Mouse (Mus musculus) liver, embryonic 15.5 days (tissue): ENCODE data around the gene Helb. TPM values are rescaled to one million over a fixed set of nuclear protein-coding genes. Genes with fewer than 3 reads are reported as not detected.

Experiments
- ATAC-seq: fragments of 200-750 bp; cut with Nextera tagmentation; 2 replicates; pipeline ENCODE4 v1.8.0; 2017; ENCODE audit warnings: moderate number of reproducible peaks, mild to moderate bottlenecking, moderate library complexity; ENCODE audit not compliant: insufficient read depth
- H3K27ac ChIP-seq: fragments of 300-500 bp; sonication (generic); replicated peaks from 2 replicates; pipeline ENCODE4 v1.5.1; 2015; ENCODE audit warnings: mild to moderate bottlenecking, inconsistent platforms
- H3K27me3 ChIP-seq: fragments of 300-500 bp; sonication (generic); 2 replicates; pipeline ENCODE4 v1.6.1; 2015; ENCODE audit warnings: mild to moderate bottlenecking, inconsistent platforms
- H3K36me3 ChIP-seq: fragments of 300-500 bp; sonication (generic); replicated peaks from 2 replicates; pipeline ENCODE4 v1.6.1; 2015; ENCODE audit warnings: moderate library complexity, mild to moderate bottlenecking, inconsistent platforms
- H3K4me1 ChIP-seq: fragments of 300-500 bp; sonication (generic); replicated peaks from 2 replicates; pipeline ENCODE4 v1.6.1; 2015; ENCODE audit warnings: inconsistent platforms
- H3K4me2 ChIP-seq: fragments of 300-500 bp; sonication (generic); 2 replicates; pipeline ENCODE4 v1.6.1; 2015; ENCODE audit warnings: moderate library complexity, mild to moderate bottlenecking, inconsistent platforms
- H3K4me3 ChIP-seq: fragments of 300-500 bp; sonication (generic); replicated peaks from 2 replicates; pipeline ENCODE4 v1.5.1; 2015; ENCODE audit warnings: mild to moderate bottlenecking, inconsistent platforms
- H3K9ac ChIP-seq: fragments of 300-500 bp; sonication (generic); 2 replicates; pipeline ENCODE4 v1.6.1; 2015; ENCODE audit warnings: moderate library complexity, mild to moderate bottlenecking, inconsistent platforms
- H3K9me3 ChIP-seq: fragments of 300-500 bp; sonication (generic); replicated peaks from 2 replicates; pipeline ENCODE4 v1.6.1; 2016; ENCODE audit warnings: inconsistent platforms
- WGBS: fragments of 180-500 bp; shearing (Covaris S2); methylation state at CpG from one replicate; pipeline ENCODE4 v1.1.7; 2015; ENCODE audit warnings: mixed read lengths; ENCODE audit not compliant: insufficient replicate concordance; 5-methylcytosine and 5-hydroxymethylcytosine counted together
- polyA plus RNA-seq: library from polyadenylated mRNA; unstranded; fragments of >200 nt; fragmentation: Nextera tagmentation; extraction: Ambion mirVana; gene quantifications from 2 replicates; pipeline ENCODE4 v1.2.1, GENCODE M21; 2015

Helb gene
- polyA plus RNA-seq, 1 experiment from 2014 or later, result 7.4 TPM

DNA sequence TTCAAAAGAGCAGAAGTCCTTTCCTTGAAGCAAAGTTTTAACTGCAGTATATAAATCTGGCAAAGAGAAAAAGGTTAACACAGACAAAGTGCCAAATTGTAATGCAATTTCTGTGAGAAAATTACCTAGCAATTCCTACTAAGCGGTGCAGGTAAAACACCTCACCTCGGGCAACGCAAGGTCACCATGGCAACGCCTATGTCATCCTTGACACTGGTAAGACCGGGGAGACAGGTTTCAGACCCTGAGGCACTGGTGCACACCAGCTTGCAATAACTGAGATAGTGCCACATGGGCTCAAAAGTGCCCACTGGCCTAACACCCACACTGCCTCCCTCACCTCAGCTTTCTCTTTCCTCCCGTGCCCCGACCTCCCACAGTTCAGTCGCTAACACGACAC lies 17.7 kb downstream of the Helb start:
- WGBS, result 87% methylated on average over 9 of the region's 9 CpGs
- H3K4me3 ChIP-seq, result no peak overlapping the region
- no peaks in the 10 kb centered on the region for H3K4me1 ChIP-seq
- no peaks in the 10 kb centered on the region for H3K27me3 ChIP-seq
- no peak overlapping the region for H3K27ac ChIP-seq
- no peaks in the 10 kb centered on the region for H3K9me3 ChIP-seq
- H3K9ac ChIP-seq, result no peak overlapping the region
- ATAC-seq, result no peak
- no peak overlapping the region for H3K4me2 ChIP-seq
- peaks cover 77% of the 10 kb centered on the region for H3K36me3 ChIP-seq

DNA sequence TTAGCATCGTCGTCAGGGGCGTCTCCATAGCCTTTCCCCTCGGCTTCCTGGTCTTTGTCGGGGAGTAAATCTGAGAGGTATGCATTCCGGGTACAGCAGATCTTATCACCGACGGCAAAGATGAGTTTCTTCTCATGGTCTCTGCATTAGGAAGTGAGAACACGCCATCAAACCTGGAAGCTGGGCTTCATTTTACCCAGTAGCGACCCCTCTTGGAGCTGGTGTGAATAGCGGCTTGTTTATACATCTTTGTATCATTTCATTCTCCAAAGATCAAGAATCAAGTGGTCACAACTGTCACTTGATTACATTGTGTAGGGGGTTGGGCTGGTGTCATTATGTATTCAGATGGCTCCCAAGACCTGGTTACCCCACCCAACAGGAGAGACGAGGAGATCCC lies 20.2 kb downstream of the Helb start:
- Histone ChIP-seq H3K9ac (no peak overlapping the region), H3K36me3 (peaks cover 81% of the 10 kb centered on the region), H3K4me2 (no peak overlapping the region), H3K27ac (no peak overlapping the region), H3K4me1 (no peaks in the 10 kb centered on the region), H3K9me3 (no peaks in the 10 kb centered on the region), H3K27me3 (no peaks in the 10 kb centered on the region), H3K4me3 (no peak overlapping the region)
- no peak for ATAC-seq
- WGBS, result 85% methylated on average over 12 of the region's 12 CpGs

DNA sequence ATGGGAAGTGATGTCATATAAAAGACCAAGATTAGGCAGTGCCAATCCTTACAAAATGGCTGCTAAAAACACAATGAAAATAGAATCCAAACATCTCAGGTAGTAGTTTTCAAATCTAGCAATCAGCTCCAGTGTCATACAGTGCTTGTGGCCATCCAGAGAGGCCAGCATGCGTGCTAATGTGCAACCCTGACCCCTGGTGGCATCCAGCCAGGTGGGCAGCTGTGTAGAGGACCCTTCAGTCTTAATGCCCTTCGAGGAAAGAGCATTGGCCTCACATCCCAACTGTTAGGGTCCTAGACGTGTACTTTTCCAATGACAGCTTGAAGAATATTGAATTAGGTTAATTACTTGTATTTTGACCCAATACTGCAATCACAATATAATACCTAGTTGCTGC lies 34.9 kb downstream of the Helb start:
- ATAC-seq, result no peak
- Histone ChIP-seq H3K9ac (no peak overlapping the region), H3K4me2 (no peak overlapping the region), H3K27ac (no peak overlapping the region), H3K36me3 (0 out of 2 replicates have a peak, but pooled peaks cover 4% of the 10 kb centered on the region), H3K27me3 (no peaks in the 10 kb centered on the region), H3K4me1 (no peaks in the 10 kb centered on the region), H3K4me3 (no peak overlapping the region), H3K9me3 (no peaks in the 10 kb centered on the region)
- 57% methylated on average over 3 of the region's 3 CpGs for WGBS

DNA sequence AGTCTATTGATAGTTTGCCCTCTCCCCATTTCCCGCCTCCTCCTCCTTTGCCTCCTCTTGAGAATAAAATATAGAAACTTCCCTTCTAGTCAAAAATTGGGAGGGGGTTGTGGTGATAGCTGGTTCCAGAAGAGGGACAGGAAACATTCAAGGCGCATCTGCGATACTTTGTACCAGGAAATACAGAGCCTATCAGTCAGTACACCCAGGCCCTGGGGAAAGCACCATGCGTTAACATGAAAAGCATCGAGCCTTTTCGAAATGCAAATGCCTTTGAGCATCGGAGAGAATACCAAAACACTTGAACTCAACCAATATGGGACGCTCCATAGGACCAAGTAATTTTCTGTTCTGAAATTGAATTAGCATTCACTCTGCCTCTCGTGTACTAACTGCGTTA lies 46.5 kb downstream of the Helb start:
- Histone ChIP-seq H3K4me2 (no peak overlapping the region), H3K27ac (no peak overlapping the region), H3K36me3 (no peaks in the 10 kb centered on the region), H3K9me3 (no peaks in the 10 kb centered on the region), H3K27me3 (no peaks in the 10 kb centered on the region), H3K4me1 (no peaks in the 10 kb centered on the region), H3K9ac (no peak overlapping the region), H3K4me3 (no peak overlapping the region)
- 83% methylated on average over 10 of the region's 10 CpGs for WGBS
- ATAC-seq, result no peak

DNA sequence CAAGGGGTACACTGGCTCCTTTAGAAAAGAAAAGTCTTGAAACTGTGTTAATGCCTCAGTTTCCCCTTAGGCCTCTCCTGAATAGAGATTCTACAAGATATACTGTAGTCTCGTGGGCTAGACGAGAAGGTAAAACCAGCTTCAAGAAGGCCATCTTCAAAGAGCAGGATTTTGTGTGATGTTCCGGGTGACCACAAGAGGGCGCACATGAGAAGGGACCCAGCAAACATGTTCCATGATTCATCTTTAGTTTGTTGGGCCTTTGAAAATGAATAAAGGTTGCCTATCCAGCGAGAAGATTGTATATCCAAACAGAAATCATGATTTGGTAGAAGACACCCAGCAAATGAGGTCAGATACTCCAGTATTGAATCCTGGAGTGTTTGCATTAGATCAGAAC lies 48.4 kb downstream of the Helb start:
- no peak for ATAC-seq
- no peaks in the 10 kb centered on the region for H3K36me3 ChIP-seq
- no peaks in the 10 kb centered on the region for H3K27me3 ChIP-seq
- no peak overlapping the region for H3K9ac ChIP-seq
- H3K9me3 ChIP-seq, result no peaks in the 10 kb centered on the region
- WGBS, result 15% methylated on average over 5 of the region's 5 CpGs
- no peak overlapping the region for H3K4me2 ChIP-seq
- no peak overlapping the region for H3K27ac ChIP-seq
- H3K4me1 ChIP-seq, result no peaks in the 10 kb centered on the region
- H3K4me3 ChIP-seq, result no peak overlapping the region

DNA sequence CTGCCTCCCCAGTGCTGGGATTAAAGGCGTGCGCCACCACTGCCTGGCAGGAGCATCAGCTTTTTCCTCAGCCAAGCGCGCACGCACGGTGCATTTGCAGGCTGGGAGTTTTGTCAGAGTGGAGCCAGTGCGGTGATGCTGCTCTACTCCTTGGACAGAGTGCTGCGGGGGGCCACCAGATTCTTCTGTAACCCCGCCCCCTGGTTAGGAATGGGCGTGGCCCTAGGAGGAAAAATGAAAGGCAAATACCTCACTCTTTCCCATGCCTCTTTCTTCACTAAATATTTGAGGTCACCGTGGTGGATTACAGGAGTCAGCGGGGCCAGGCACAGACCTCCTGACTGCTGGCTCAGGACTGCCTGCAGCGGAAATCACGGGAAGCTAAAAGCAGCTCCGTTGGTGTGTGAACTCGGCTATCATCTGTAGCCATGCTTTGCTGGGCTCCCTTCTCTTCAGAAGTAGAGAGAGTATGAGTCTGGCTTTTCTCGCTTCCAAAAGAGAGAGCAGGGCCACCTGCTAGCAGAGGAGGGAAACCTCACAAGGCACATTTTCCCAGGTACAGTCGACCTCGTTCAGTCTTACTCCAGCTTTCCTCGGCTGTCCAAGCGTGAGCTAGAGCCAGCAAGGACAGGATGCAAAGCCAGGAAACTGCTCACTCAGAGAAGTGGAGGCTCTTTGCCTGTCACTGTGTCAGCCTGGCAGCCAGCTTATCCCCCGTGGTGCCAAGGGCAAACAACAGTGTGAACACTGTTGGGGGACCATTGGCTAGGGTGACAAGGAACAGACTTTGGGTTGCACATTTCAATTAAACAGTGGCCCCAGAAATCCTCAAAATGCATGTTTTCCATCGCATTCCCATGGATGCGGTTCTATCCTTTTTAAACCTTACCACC lies 51.3 kb downstream of the Helb start:
- no peak overlapping the region for H3K9ac ChIP-seq
- no peaks in the 10 kb centered on the region for H3K27me3 ChIP-seq
- 62% methylated on average over 24 of the region's 24 CpGs for WGBS
- H3K27ac ChIP-seq, result no peak overlapping the region
- H3K4me1 ChIP-seq, result no peaks in the 10 kb centered on the region
- no peak overlapping the region for H3K4me2 ChIP-seq
- ATAC-seq, result no peak
- H3K9me3 ChIP-seq, result no peaks in the 10 kb centered on the region
- no peaks in the 10 kb centered on the region for H3K36me3 ChIP-seq
- no peak overlapping the region for H3K4me3 ChIP-seq

DNA sequence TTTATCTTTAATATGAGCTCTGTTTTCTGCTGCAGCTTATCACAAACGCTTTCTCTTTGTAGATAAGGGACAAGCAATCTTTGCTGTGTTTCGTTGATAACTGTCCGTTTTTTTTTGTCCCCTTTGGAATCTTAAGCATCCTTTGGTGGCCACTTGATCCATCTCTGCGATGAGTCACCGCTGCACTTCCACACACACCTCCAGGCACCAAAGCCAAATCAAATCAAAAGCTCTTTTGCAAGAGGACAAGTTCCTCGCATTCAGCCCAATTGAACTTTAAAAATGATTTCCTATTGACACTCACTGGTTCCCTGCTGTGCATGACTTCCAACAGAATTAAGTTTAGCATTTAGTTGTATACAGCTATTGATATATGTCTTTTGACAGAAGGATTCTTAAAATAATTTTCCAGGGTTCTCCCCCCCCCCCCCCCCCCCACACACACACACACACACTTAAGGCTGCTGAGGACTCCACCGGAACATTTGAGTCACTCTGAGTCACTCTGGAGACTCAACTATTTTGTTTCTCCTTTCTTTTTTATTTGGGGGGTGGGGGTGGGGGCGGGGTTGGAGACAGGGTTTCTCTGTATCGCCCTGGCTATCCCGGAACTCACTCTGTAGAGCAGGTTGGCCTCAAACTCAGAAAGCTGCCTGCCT lies 52.1 kb downstream of the Helb start:
- no peaks in the 10 kb centered on the region for H3K4me1 ChIP-seq
- H3K9ac ChIP-seq, result no peak overlapping the region
- no peak for ATAC-seq
- H3K4me2 ChIP-seq, result no peak overlapping the region
- H3K36me3 ChIP-seq, result no peaks in the 10 kb centered on the region
- H3K27me3 ChIP-seq, result no peaks in the 10 kb centered on the region
- H3K9me3 ChIP-seq, result no peaks in the 10 kb centered on the region
- H3K27ac ChIP-seq, result no peak overlapping the region
- 55% methylated on average over 10 of the region's 10 CpGs for WGBS
- H3K4me3 ChIP-seq, result no peak overlapping the region

DNA sequence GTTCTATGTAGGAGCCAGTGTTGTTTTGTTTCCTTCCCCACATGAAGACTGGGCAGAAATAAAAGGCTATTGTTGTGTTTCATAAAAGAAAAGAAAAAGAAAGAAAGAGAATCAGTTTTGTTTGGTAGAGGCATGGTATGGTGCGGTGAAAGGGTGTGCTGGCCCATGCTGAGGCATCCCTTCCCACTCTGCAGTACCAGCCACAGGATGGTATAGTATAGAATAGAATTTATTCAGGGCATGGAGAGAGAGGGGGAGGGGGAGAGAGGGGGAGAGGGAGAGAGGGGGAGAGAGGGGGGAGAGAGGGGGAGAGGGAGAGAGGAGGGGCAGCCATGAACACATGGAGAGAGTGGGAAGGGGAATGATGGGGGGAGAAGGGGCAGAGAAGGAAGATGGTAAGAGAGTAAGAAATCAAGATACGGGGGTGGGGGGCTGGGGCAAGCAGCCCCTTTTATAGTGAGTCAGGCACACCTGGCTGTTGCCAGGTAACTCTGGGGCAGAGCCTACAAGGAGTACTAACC lies 68.0 kb downstream of the Helb start:
- Histone ChIP-seq H3K27ac (no peak overlapping the region), H3K27me3 (no peaks in the 10 kb centered on the region), H3K36me3 (no peaks in the 10 kb centered on the region), H3K4me1 (no peaks in the 10 kb centered on the region), H3K4me3 (no peak overlapping the region), H3K4me2 (no peak overlapping the region), H3K9me3 (no peaks in the 10 kb centered on the region), H3K9ac (no peak overlapping the region)
- ATAC-seq, result no peak
- 73% methylated on average over 2 of the region's 2 CpGs for WGBS

DNA sequence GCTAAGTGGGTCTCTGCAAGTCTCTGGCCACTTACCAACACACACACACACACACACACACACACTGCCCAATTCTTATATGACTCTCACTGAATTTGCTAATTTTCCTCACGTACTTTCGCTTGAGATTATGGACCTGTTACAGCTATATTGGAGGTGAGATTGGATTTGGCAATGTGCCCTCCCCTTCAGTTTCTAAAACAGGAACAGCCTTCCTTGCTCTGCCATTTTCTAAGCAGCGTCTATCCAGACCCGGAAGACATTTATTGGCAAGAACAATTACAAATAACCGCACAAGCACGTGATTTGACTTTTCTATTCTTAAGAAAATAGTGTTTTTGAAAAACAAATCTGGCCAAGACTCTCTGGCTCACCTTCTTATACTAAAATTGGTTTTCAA lies 68.5 kb downstream of the Helb start:
- Histone ChIP-seq H3K4me1 (no peaks in the 10 kb centered on the region), H3K36me3 (no peaks in the 10 kb centered on the region), H3K27me3 (no peaks in the 10 kb centered on the region), H3K4me2 (no peak overlapping the region), H3K4me3 (no peak overlapping the region), H3K27ac (no peak overlapping the region), H3K9me3 (no peaks in the 10 kb centered on the region), H3K9ac (no peak overlapping the region)
- no peak for ATAC-seq
- 76% methylated on average over 6 of the region's 6 CpGs for WGBS

DNA sequence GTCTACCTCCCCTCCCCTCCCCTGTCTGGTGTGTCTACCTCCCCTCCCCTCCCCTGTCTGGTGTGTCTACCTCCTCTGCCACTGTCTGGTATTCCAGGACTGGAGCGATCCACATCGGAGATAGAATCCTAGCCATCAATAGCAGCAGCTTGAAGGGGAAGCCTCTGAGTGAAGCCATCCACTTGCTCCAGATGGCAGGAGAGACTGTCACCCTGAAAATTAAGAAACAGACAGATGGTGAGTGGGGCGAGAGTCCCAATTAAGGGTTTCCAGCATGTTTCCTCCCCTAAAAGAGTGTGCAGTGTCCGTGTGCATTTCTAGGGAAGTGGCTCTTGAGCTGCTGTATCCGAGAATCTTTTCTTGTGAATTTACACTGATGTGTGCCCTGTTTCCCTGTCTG lies 74.6 kb downstream of the Helb start:
- ATAC-seq, result no peak
- Histone ChIP-seq H3K4me2 (no peak overlapping the region), H3K4me3 (no peak overlapping the region), H3K27me3 (no peaks in the 10 kb centered on the region), H3K4me1 (no peaks in the 10 kb centered on the region), H3K9ac (no peak overlapping the region), H3K36me3 (no peaks in the 10 kb centered on the region), H3K9me3 (no peaks in the 10 kb centered on the region), H3K27ac (no peak overlapping the region)
- WGBS, result 79% methylated on average over 5 of the region's 5 CpGs

DNA sequence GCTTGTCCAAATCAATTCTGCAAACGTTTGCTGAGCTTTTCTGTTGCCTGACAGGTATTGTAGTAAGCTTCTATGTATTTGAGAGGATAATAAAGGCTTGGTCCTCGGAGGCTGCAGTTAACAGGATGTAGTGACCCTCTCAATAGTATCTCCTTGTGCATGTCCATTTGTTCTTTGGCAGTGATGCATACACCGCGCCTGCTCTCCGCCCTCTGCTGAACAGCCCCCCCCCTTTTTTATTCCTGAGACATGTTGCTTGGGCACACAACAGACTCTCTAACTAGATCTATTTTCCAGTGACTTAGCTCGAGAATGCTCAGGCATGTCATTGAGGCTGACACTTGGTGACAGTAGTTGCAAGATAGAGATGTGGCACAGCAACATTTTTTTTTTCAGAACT lies 77.0 kb downstream of the Helb start:
- H3K4me3 ChIP-seq, result no peak overlapping the region
- no peaks in the 10 kb centered on the region for H3K4me1 ChIP-seq
- no peak overlapping the region for H3K4me2 ChIP-seq
- H3K9ac ChIP-seq, result no peak overlapping the region
- no peak overlapping the region for H3K27ac ChIP-seq
- WGBS, result 64% methylated on average over 6 of the region's 6 CpGs
- H3K27me3 ChIP-seq, result no peaks in the 10 kb centered on the region
- no peaks in the 10 kb centered on the region for H3K9me3 ChIP-seq
- H3K36me3 ChIP-seq, result no peaks in the 10 kb centered on the region
- no peak for ATAC-seq
